Mouse (Mus musculus) forebrain, embryonic 12.5 days (tissue): Measurements from ENCODE around the gene Ttc17. TPM values are rescaled to one million over a fixed set of nuclear protein-coding genes. Genes with fewer than 3 reads are reported as not detected.
"Not testable (repeated sequence)": the region's sequence is repeated elsewhere in the genome, so short reads cannot be mapped to it uniquely, and the experiment has no call there.

Experiments
- ATAC-seq: fragments of 200-750 bp; cut with Nextera tagmentation; 2 replicates; pipeline ENCODE4 v1.8.0; 2017; ENCODE audit warnings: moderate TSS enrichment; ENCODE audit not compliant: low FRiP score
- H3K27ac ChIP-seq: fragments of 300-500 bp; sonication (generic); 2 replicates; pipeline ENCODE4 v1.5.1; 2016; ENCODE audit warnings: mild to moderate bottlenecking
- H3K27me3 ChIP-seq: fragments of 300-500 bp; sonication (generic); 2 replicates; pipeline ENCODE4 v1.6.1; 2016; ENCODE audit warnings: mild to moderate bottlenecking
- H3K36me3 ChIP-seq: fragments of 300-500 bp; sonication (generic); replicated peaks from 2 replicates; pipeline ENCODE4 v1.6.1; 2016; ENCODE audit warnings: mild to moderate bottlenecking
- H3K4me1 ChIP-seq: fragments of 300-500 bp; sonication (generic); 2 replicates; pipeline ENCODE4 v1.6.1; 2016
- H3K4me2 ChIP-seq: fragments of 300-500 bp; sonication (generic); 2 replicates; pipeline ENCODE4 v1.6.1; 2016; ENCODE audit warnings: mild to moderate bottlenecking, moderate library complexity
- H3K4me3 ChIP-seq: fragments of 300-500 bp; sonication (generic); replicated peaks from 2 replicates; pipeline ENCODE4 v1.5.1; 2016; ENCODE audit warnings: mild to moderate bottlenecking
- H3K9ac ChIP-seq: fragments of 300-500 bp; sonication (generic); 2 replicates; pipeline ENCODE4 v1.6.1; 2016; ENCODE audit warnings: mild to moderate bottlenecking
- H3K9me3 ChIP-seq: fragments of 300-500 bp; sonication (generic); 2 replicates; pipeline ENCODE4 v1.6.1; 2016
- WGBS: fragments of 180-500 bp; shearing (Covaris S2); methylation state at CpG from one replicate; pipeline ENCODE4 v1.1.7; 2016; 5-methylcytosine and 5-hydroxymethylcytosine counted together
- polyA plus RNA-seq: library from polyadenylated mRNA; unstranded; fragments of >200 nt; fragmentation: Nextera tagmentation; extraction: Ambion mirVana; gene quantifications from 2 replicates; pipeline ENCODE4 v1.2.1, GENCODE M21; 2016

Gene Ttc17
- polyA plus RNA-seq, 1 experiment from 2014 or later = 19.2 TPM

GRCm38 (mm10) chr2:94402096-94402495 is 4.4 kb downstream of the Ttc17 start:
- no peak overlapping the region for H3K4me3 ChIP-seq
- H3K27ac ChIP-seq = no peak overlapping the region
- no peaks in the 10 kb centered on the region for H3K9me3 ChIP-seq
- no peak overlapping the region for H3K4me2 ChIP-seq
- peaks cover 14% of the 10 kb centered on the region for H3K4me1 ChIP-seq
- ATAC-seq = no peak
- H3K36me3 ChIP-seq = no peaks in the 10 kb centered on the region
- no peak overlapping the region for H3K9ac ChIP-seq
- 94% methylated on average over 7 of the region's 7 CpGs for WGBS
- no peaks in the 10 kb centered on the region for H3K27me3 ChIP-seq

GRCm38 (mm10) chr2:94401006-94401405 is 5.5 kb downstream of the Ttc17 start:
- H3K9me3 ChIP-seq = no peaks in the 10 kb centered on the region

GRCm38 (mm10) chr2:94398138-94398970 is 8.1 kb downstream of the Ttc17 start:
- no peaks in the 10 kb centered on the region for H3K36me3 ChIP-seq
- no peak overlapping the region for H3K4me3 ChIP-seq
- no peak overlapping the region for H3K9ac ChIP-seq
- no peak overlapping the region for H3K27ac ChIP-seq
- no peak for ATAC-seq
- H3K9me3 ChIP-seq = no peaks in the 10 kb centered on the region
- WGBS = 79% methylated on average over 8 of the region's 8 CpGs
- no peaks in the 10 kb centered on the region for H3K4me1 ChIP-seq
- no peak overlapping the region for H3K4me2 ChIP-seq
- H3K27me3 ChIP-seq = no peaks in the 10 kb centered on the region

More at GRCm38 (mm10) chr2:94401006-94401405, 5.5 kb downstream of the Ttc17 start:
- Histone ChIP-seq H3K4me1 (peaks cover 13% of the 10 kb centered on the region), H3K27ac (no peak overlapping the region), H3K4me3 (no peak overlapping the region), H3K9ac (no peak overlapping the region), H3K36me3 (no peaks in the 10 kb centered on the region), H3K4me2 (no peak overlapping the region), H3K27me3 (no peaks in the 10 kb centered on the region)
- ATAC-seq = no peak
- WGBS = 93% methylated on average over 3 of the region's 3 CpGs

- Histone ChIP-seq H3K4me2 (no peak overlapping the region), H3K27me3 (no peaks in the 10 kb centered on the region), H3K27ac (no peak overlapping the region), H3K36me3 (0 out of 2 replicates have a peak, but pooled peaks cover 4% of the 10 kb centered on the region), H3K9me3 (no peaks in the 10 kb centered on the region), H3K9ac (no peak overlapping the region), H3K4me3 (no peak overlapping the region), H3K4me1 (no peaks in the 10 kb centered on the region)
- WGBS = 84% methylated on average over 5 of the region's 5 CpGs
- no peak for ATAC-seq
Observed at GRCm38 (mm10) chr2:94397453-94397852, 9.0 kb downstream of the Ttc17 start.

GRCm38 (mm10) chr2:94396325-94396724 is 10.2 kb downstream of the Ttc17 start:
- Histone ChIP-seq H3K9me3 (no peaks in the 10 kb centered on the region), H3K27me3 (no peaks in the 10 kb centered on the region), H3K36me3 (0 out of 2 replicates have a peak, but pooled peaks cover 4% of the 10 kb centered on the region), H3K4me3 (no peak overlapping the region), H3K4me2 (no peak overlapping the region), H3K4me1 (no peaks in the 10 kb centered on the region), H3K27ac (no peak overlapping the region), H3K9ac (no peak overlapping the region)
- ATAC-seq = no peak
- 91% methylated on average over 5 of the region's 5 CpGs for WGBS

- WGBS = 91% methylated on average over 12 of the region's 12 CpGs
- ATAC-seq, H3K9ac ChIP-seq: not testable (repeated sequence)
Observed at GRCm38 (mm10) chr2:94391127-94391526, 15.4 kb downstream of the Ttc17 start.

GRCm38 (mm10) chr2:94389000-94389399 is 17.5 kb downstream of the Ttc17 start:
- Histone ChIP-seq H3K27ac (no peak overlapping the region), H3K4me1 (no peaks in the 10 kb centered on the region), H3K27me3 (no peaks in the 10 kb centered on the region), H3K4me2 (no peak overlapping the region), H3K9me3 (no peaks in the 10 kb centered on the region), H3K9ac (no peak overlapping the region), H3K4me3 (no peak overlapping the region), H3K36me3 (peaks cover 15% of the 10 kb centered on the region)
- 90% methylated on average over 9 of the region's 9 CpGs for WGBS
- ATAC-seq = no peak

More at GRCm38 (mm10) chr2:94391127-94391526, 15.4 kb downstream of the Ttc17 start:
- not testable (repeated sequence) for H3K27me3 ChIP-seq, H3K4me1 ChIP-seq, H3K4me2 ChIP-seq, H3K4me3 ChIP-seq, H3K27ac ChIP-seq, H3K36me3 ChIP-seq, H3K9me3 ChIP-seq

- WGBS = 96% methylated on average over 5 of the region's 5 CpGs
- no peaks in the 10 kb centered on the region for H3K27me3 ChIP-seq
- peaks cover 23% of the 10 kb centered on the region for H3K36me3 ChIP-seq
- no peaks in the 10 kb centered on the region for H3K9me3 ChIP-seq
- ATAC-seq = no peak
- H3K27ac ChIP-seq = no peak overlapping the region
- no peak overlapping the region for H3K4me3 ChIP-seq
- no peak overlapping the region for H3K9ac ChIP-seq
- no peak overlapping the region for H3K4me2 ChIP-seq
- no peaks in the 10 kb centered on the region for H3K4me1 ChIP-seq
Observed at GRCm38 (mm10) chr2:94387846-94388245, 18.6 kb downstream of the Ttc17 start.

GRCm38 (mm10) chr2:94384483-94384882 is 22.0 kb downstream of the Ttc17 start:
- WGBS = 94% methylated on average over 10 of the region's 10 CpGs

GRCm38 (mm10) chr2:94381057-94381647 is 25.3 kb downstream of the Ttc17 start:
- Histone ChIP-seq H3K27me3 (no peaks in the 10 kb centered on the region), H3K4me1 (no peaks in the 10 kb centered on the region), H3K9me3 (no peaks in the 10 kb centered on the region), H3K4me2 (no peak overlapping the region), H3K27ac (no peak overlapping the region), H3K9ac (no peak overlapping the region), H3K36me3 (peaks cover 40% of the 10 kb centered on the region), H3K4me3 (no peak overlapping the region)
- WGBS = 84% methylated on average over 2 of the region's 2 CpGs
- ATAC-seq = no peak

More at GRCm38 (mm10) chr2:94384483-94384882, 22.0 kb downstream of the Ttc17 start:
- H3K27ac ChIP-seq, ATAC-seq, H3K4me3 ChIP-seq, H3K9me3 ChIP-seq, H3K4me1 ChIP-seq, H3K27me3 ChIP-seq, H3K4me2 ChIP-seq, H3K9ac ChIP-seq: not testable (repeated sequence)
- H3K36me3 ChIP-seq = peaks cover 29% of the 10 kb centered on the region

- peaks cover 50% of the 10 kb centered on the region for H3K36me3 ChIP-seq
- no peak overlapping the region for H3K4me3 ChIP-seq
- 82% methylated on average over 11 of the region's 11 CpGs for WGBS
- H3K4me2 ChIP-seq = no peak overlapping the region
- H3K27me3 ChIP-seq = no peaks in the 10 kb centered on the region
- H3K27ac ChIP-seq = no peak overlapping the region
- ATAC-seq = no peak
- no peak overlapping the region for H3K9ac ChIP-seq
- H3K9me3 ChIP-seq = no peaks in the 10 kb centered on the region
- no peaks in the 10 kb centered on the region for H3K4me1 ChIP-seq
Observed at GRCm38 (mm10) chr2:94378678-94379077, 27.8 kb downstream of the Ttc17 start.

- WGBS = 84% methylated on average over 6 of the region's 6 CpGs
- H3K4me1 ChIP-seq = no peaks in the 10 kb centered on the region
- no peak overlapping the region for H3K9ac ChIP-seq
- no peak overlapping the region for H3K4me3 ChIP-seq
- H3K27me3 ChIP-seq = no peaks in the 10 kb centered on the region
- no peaks in the 10 kb centered on the region for H3K9me3 ChIP-seq
- no peak overlapping the region for H3K27ac ChIP-seq
- no peak for ATAC-seq
- peaks cover 75% of the 10 kb centered on the region for H3K36me3 ChIP-seq
- H3K4me2 ChIP-seq = no peak overlapping the region
Observed at GRCm38 (mm10) chr2:94371093-94371492, 35.4 kb downstream of the Ttc17 start.
